Mouse (Mus musculus) olfactory bulb, adult 2 months (tissue): ENCODE data around the gene Prelid3b.

Experiments
- CTCF ChIP-seq: fragments of 200-500 bp; IDR thresholded peaks from 2 replicates; pipeline ENCODE4 v1.5.1; 2012; ENCODE audit warnings: low read depth, mild to moderate bottlenecking, low read length, moderate library complexity; ENCODE audit not compliant: insufficient read depth
- POLR2A ChIP-seq: fragments of 200-500 bp; IDR thresholded peaks from 2 replicates; pipeline ENCODE4 v1.6.1; 2012; ENCODE audit warnings: mild to moderate bottlenecking, low read depth, low read length, moderate library complexity; ENCODE audit not compliant: insufficient read depth

GRCm38 (mm10) chr2:174446905-174447304, 26.0 kb downstream of the Prelid3b start:
- TF ChIP-seq POLR2A = no peak
- no peak for TF ChIP-seq CTCF
